Mouse (Mus musculus): ENCODE data around the gene Rassf5.

The Rassf5 gene

GRCm38 (mm10) chr1:131245089-131245856 lies at the start of gene Rassf5:
Gene Rassf5, minus strand, starts transcription at chr1:131245258.
- in situ Hi-C loops (cut with MboI, MseI): no loop called here

DNA sequence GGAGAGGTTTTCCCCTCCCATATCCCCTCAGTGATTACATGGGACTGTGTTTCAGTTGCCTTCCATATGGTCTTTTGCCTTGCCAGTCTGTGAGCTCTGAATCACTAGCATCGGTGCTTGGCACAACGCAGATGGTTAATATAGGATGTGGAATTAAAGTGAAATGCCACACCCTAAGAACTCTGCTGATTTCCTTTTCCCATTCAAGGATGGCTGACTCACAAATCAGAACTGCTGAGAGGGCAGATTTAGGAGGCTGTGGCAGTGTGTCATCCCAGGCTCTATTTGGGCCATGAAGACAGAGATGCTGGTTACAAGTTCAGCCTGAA lies 48.8 kb upstream of the Rassf5 start:
- in situ Hi-C loops (cut with MboI, MseI): no loop called here

DNA sequence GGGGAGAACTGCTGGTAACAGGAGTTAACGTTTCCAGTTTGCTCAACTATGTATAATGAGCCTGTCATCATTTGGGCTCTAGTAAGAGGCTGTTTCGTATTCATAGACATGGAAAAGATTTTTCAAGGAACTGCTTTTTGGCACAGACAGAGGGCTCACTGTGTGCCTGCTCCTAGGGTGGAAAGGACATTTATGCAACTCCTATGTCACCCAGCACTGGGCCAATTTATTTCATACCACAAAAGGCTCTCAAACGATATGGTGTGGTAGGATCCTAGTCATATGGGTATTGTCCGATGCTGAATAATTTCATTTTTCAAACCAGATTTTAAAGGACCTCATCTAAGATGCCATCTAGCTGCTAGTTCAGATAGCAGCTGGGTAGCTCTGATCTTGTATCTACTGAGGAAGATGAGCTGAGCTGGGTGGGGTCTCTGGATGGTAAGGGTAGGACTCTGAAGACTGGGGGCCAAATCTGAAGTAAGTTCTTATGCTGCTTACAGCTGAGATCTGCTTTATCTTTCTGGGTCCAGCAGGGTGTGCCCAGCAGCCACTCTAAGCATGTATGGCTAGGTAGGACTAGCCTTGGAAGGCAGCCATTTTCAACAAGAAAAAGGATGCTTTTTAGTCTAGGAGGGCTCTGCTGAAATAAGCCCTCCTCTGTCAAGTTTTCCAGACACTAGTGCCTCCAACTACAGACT lies 48.3 kb upstream of the Rassf5 start:
- in situ Hi-C loops (cut with MboI, MseI): no loop called here

- in situ Hi-C loops (cut with MboI, MseI): no loop called here
Observed at GRCm38 (mm10) chr1:131290648-131291047, 45.6 kb upstream of the Rassf5 start.

- in situ Hi-C loops (cut with MboI, MseI): loop anchor here (5.0 kb wide), 1 partner anchor 263 kb away; no protein-coding TSS in a partner anchor
Observed at GRCm38 (mm10) chr1:131288938-131289337, 43.9 kb upstream of the Rassf5 start.

DNA sequence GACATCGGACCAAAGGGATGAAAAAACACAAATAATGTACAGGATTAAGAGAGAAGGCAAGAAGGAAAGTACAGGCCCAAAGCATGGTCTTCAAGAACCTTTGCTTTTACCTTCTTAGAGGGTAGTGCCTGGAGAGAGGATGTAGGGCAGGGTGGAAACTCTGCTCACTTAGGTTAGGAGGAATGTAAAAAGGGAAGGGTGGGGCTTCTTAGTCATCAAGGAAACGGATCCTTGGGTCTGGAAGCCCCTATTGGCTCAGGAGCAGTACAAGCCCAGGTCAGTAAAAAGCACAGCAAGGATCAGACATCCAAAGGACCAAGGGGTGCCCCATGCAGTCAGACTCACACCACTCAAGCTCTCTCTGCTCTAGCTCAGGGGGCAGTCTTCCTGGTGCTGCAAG lies 42.2 kb upstream of the Rassf5 start:
- in situ Hi-C loops (cut with MboI, MseI): loop anchor here (5.0 kb wide), 1 partner anchor 265 kb away; no protein-coding TSS in a partner anchor

GRCm38 (mm10) chr1:131286803-131287202 lies 41.7 kb upstream of the Rassf5 start:
- in situ Hi-C loops (cut with MboI, MseI): loop anchor here (5.0 kb wide), 1 partner anchor 265 kb away; no protein-coding TSS in a partner anchor

DNA sequence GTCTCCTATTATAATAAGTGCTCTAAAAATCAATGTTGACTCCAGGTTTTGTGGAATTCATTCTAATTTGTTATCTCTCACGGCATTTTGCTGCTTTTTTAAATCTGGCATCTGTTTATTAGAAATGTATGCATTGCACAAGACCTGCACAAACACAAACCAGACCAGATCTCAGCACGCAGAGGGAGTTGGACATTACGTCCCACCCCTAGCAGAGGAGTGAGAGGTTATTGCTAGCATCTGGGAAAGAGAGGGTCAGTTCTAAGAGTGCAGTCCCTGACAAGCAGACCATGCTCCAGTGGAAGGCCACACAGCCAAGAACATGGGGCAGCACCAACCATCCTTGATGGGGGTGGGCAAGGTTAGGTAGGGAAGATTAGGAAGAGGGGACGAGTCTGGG lies 39.6 kb upstream of the Rassf5 start:
- in situ Hi-C loops (cut with MboI, MseI): loop anchor here (5.0 kb wide), 1 partner anchor 268 kb away; no protein-coding TSS in a partner anchor

- in situ Hi-C loops (cut with MboI, MseI): no loop called here
Observed at GRCm38 (mm10) chr1:131284167-131284566, 39.1 kb upstream of the Rassf5 start.

DNA sequence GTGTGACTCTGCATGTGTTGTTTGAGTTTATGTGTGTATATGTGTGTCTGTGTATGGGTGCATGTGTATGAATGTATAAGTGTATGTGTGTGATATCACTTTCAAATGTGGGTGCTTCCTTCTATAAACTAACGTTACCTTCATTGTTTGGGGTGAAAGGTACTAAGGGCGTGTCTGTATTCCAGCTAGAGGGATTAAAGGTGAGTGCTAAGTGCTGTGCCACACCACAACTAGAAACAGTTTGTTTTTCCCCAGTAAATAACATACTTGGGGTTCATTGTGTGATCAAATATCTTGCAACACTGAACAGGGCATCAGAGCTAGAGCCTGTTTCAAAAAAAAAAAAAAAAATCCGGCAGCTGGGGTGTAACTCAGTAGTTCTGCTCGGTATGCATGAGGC lies 36.7 kb upstream of the Rassf5 start:
- in situ Hi-C loops (cut with MboI, MseI): no loop called here

DNA sequence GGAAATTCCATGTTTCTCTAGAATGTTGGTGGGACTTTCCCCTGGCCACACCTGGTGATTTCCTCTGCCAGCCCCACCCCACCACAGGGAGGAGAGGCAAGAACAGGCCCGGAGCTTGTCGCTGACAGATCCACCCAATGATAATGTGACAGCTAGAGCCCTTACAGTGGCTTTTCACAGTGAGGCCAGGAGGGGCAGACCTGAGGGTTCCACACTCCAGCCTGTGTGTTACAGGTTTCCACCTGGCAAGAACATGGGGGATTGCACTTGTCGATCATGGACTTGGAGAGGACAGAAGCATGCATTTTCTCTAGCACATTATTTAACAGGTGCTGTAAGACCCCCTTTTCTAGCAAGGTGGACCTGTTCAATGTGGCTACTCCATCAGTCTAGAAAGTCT lies 35.2 kb upstream of the Rassf5 start:
- in situ Hi-C loops (cut with MboI, MseI): no loop called here

DNA sequence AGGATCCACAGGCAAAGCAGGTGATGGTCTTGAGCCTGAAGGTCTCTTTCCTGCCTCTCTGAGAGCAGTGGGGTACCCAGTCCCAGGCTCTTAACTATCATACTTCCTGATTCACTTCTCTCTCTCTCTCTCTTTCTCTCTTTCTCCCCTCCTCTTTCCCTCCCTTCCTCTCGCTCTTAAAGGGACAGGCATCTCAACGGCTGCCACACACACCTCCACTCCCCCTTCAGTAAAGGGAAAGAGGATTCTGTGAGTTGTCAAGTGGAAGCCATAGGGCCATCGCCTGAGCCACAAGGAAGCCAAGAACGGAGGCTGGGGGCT lies 34.4 kb upstream of the Rassf5 start, which contains the start of gene Ikbke:
Gene Ikbke, minus strand, starts transcription at position 151 of the 321 bp plus-strand sequence.
- in situ Hi-C loops (cut with MboI, MseI): no loop called here

- in situ Hi-C loops (cut with MboI, MseI): no loop called here
Observed at GRCm38 (mm10) chr1:131278606-131279455, 33.8 kb upstream of the Rassf5 start.

GRCm38 (mm10) chr1:131276831-131277230 lies 31.8 kb upstream of the Rassf5 start:
- in situ Hi-C loops (cut with MboI, MseI): no loop called here

- in situ Hi-C loops (cut with MboI, MseI): no loop called here
Observed at GRCm38 (mm10) chr1:131275577-131275976, 30.5 kb upstream of the Rassf5 start.

DNA sequence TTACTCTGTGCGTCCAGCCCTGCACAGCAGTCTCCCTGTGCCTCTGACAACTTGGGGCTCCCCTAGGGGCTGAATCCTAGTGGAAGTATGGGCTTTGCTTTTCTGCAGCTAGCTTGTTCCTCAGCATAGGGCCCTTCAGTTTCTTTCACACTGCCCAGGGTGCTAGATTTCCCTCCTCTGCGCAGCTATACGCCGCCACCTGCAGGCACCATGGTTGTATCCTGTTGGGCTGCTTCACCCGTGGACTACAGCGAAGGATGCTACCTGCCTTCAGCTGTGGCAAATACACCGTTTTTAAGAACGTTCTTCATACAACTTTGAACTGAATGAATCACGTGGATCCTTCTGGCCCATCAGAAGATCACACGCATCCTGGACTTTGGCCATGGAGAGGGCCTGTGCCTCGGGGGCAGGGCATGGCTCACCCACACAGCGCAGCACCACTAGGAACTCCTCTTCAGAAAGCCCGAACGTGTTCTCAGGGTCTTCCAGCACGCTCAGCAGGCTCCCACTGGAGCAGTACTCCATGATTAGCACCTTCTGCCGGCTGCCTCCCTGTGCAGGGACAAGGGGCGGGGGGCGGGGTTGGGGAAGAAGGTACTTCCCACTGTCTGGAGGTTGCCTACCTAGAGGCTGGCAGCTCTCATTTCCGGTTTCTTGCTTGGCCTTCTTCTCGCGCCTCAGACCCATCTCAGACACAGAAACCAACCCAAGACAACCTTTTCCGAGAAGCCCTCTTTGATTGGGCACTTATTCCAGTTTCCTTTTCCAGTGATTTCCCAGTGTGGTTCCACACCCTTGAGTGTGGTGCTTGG lies 29.9 kb upstream of the Rassf5 start:
- in situ Hi-C loops (cut with MboI, MseI): no loop called here

DNA sequence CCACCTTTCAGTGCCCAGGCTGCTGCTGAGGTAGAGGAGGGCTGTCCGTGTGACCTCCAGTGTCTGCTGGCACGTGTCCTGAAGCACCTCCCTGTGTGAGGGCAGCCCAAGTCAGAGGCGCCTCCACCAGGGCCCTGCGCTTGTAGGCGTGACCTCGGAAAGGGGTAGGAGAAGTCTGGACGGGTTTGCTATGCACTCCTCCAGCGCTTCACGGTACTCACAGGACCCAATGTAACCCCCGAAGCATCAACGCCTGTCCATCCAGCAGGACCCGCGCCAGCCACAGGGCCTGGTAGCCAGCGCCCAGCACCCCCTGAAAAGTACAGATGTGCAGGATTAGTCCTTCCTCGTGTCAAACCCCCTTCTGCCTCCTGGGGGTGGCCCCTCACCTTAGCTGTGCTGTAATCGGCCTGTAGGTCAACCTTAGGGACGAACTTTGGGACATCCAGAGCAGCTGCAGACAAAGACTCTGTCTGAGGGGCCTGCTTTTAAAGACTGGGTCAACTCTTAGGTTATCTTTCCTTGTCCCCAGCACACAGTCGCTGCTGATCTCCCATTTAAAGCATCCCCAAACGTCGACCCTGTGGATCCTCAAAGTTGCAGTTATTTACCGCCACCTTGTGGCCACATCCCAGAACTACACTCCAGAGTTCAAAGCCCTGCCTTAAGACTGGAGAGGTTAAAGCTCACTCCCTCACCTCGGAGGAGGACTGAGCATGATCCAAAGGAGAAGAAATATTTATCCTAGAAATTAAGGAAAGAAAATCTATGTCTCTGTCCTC lies 24.9 kb upstream of the Rassf5 start:
- in situ Hi-C loops (cut with MboI, MseI): no loop called here

GRCm38 (mm10) chr1:131268776-131269175 lies 23.7 kb upstream of the Rassf5 start:
- in situ Hi-C loops (cut with MboI, MseI): no loop called here

- in situ Hi-C loops (cut with MboI, MseI): loop anchor here (5.0 kb wide), 1 partner anchor 82 kb away; no protein-coding TSS in a partner anchor
Observed at GRCm38 (mm10) chr1:131263905-131264304, 18.8 kb upstream of the Rassf5 start.

DNA sequence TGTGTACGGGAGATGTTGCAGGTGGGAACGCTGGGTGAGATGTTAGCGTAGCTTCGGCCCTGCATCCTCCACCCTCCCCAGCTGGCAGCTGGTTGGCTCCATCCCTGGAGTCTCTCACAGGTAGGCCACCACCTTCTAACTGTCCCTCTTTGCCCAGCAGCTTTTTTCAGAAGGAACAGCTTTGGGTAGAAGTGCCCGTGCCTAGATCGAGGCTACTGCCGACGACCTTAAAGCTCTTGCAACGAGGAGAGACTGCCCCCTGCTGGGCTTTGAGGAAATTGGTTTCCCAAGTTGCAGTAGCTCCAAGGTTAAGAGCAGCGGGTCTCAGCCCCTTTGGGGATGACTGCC lies 15.2 kb upstream of the Rassf5 start:
- in situ Hi-C loops (cut with MboI, MseI): loop anchor here (5.0 kb wide), 1 partner anchor 78 kb away; no protein-coding TSS in a partner anchor

Measured in regulatory T cell (primary cell).